In the genomic region with DNA sequence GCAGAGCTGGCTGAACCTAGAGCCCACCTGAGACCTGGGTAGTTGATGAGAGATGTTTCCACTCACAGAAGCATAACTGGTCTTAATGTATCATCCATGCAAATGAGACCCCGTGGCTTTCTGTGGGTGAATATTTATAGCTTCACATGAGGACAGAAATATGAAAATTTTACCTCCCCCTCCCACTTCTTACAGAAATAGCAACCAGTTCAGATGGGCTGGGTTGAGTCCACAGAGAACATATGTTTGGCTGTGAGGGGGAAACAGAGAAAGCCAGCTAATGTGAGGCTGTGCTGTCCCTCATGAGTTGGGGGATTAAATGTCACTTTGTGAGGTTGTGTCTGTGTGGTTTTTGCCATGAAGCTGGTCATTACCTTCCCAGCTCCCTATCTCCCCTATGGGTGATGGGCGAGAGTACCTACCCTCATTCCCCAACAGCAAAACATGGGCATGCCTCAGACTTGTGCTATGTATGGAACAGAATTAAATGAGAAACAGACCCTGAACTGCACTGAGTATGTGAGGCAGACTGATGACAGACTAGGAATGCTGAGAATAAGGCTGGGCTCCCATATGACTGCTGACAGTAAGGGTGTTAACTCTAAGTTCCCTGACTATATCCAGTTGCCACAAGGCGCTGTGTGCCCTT, we compare ENCODE assay signal across 23 mouse cellular contexts.
DNase-seq lines count a peak whose midpoint lies in the region; ATAC-seq lines count a peak whose summit lies in the region.
"Had no signal": no experiment of that assay in that cellular context is flagged by ENCODE, and none has a peak within 500 bp of the region (broad histone marks: within the 10 kb centered on the region; RNA-seq: fewer than 3 reads in every experiment).

No protein-coding gene starts in this region.

- no peaks in the 10 kb centered on the region for H3K9me3 ChIP-seq in forebrain, embryonic 16.5 days (ENCODE audit: control insufficient read depth, low read length)
- no peaks in the 10 kb centered on the region for H3K9me3 ChIP-seq in forebrain, embryonic 12.5 days
- no peaks in the 10 kb centered on the region for H3K9me3 ChIP-seq in limb, embryonic 13.5 days
- H3K9me3 ChIP-seq in limb, embryonic 10.5 days (replicated peaks): no peaks in the 10 kb centered on the region
- no peaks in the 10 kb centered on the region for H3K9me3 ChIP-seq in embryonic facial prominence, embryonic 14.5 days (ENCODE audit: control insufficient read depth, low read length)
- H3K9me3 ChIP-seq: heart, embryonic 12.5 days; hindbrain, embryonic 13.5 days; liver, embryonic 12.5 days had no signal

- no peak overlapping the region for H3K4me3 ChIP-seq in forebrain, embryonic 16.5 days (replicated peaks; ENCODE audit: low read length)
- no peak overlapping the region for H3K4me3 ChIP-seq in forebrain, embryonic 12.5 days (replicated peaks)
- H3K4me3 ChIP-seq in limb, embryonic 13.5 days: no peak overlapping the region
- H3K4me3 ChIP-seq in limb, embryonic 10.5 days: no peak overlapping the region
- no peak overlapping the region for H3K4me3 ChIP-seq in embryonic facial prominence, embryonic 14.5 days (ENCODE audit: low read depth, low read length)
- H3K4me3 ChIP-seq: heart, embryonic 12.5 days; hindbrain, embryonic 13.5 days; liver, embryonic 12.5 days had no signal

- H3K9ac ChIP-seq in forebrain, embryonic 16.5 days (replicated peaks; ENCODE audit: low read depth, low read length): no peak overlapping the region
- no peak overlapping the region for H3K9ac ChIP-seq in forebrain, embryonic 12.5 days
- no peak overlapping the region for H3K9ac ChIP-seq in limb, embryonic 13.5 days
- no peak overlapping the region for H3K9ac ChIP-seq in embryonic facial prominence, embryonic 14.5 days (ENCODE audit: low read depth, low read length)
- H3K9ac ChIP-seq: heart, embryonic 12.5 days; hindbrain, embryonic 13.5 days; liver, embryonic 12.5 days had no signal

- peak; percentile 55 for ATAC-seq in forebrain, embryonic 16.5 days
- no peak for ATAC-seq in forebrain, embryonic 12.5 days (ENCODE audit: low FRiP score)
- peak; percentile 71 for ATAC-seq in limb, embryonic 13.5 days (ENCODE audit: low FRiP score, low read depth)
- ATAC-seq in embryonic facial prominence, embryonic 14.5 days (ENCODE audit: low read depth): peak; percentile 78
- ATAC-seq: forebrain, embryonic 14.5 days; inflammation-experienced regulatory T-cells, adult 6 months; liver, embryonic 12.5 days had no signal

- no peak for DNase-seq in limb, embryonic 10.5 days (ENCODE audit: low spot score)
- peak; percentile 78 for DNase-seq in embryonic facial prominence, embryonic 14.5 days (ENCODE audit: low spot score)
- no peak for DNase-seq in cerebellum, adult 9-10 months
- DNase-seq in layer of hippocampus, adult 9-10 months (ENCODE audit: low spot score): no peak
- DNase-seq: adrenal gland, adult 2 months; cerebellum, adult 9-11 months; gastrocnemius, postnatal 10 days; heart, adult 11 months; heart, postnatal 14 days; kidney, adult 2 months; kidney, postnatal 25 days; layer of hippocampus, adult 9-11 months; lung, adult 2 months; right cerebral cortex, postnatal 4 days; thymus, postnatal 25 days had no signal

- H3K36me3 ChIP-seq in forebrain, embryonic 16.5 days (ENCODE audit: control insufficient read depth, insufficient read depth): no peaks in the 10 kb centered on the region
- no peaks in the 10 kb centered on the region for H3K36me3 ChIP-seq in forebrain, embryonic 12.5 days (replicated peaks)
- no peaks in the 10 kb centered on the region for H3K36me3 ChIP-seq in limb, embryonic 13.5 days
- H3K36me3 ChIP-seq in limb, embryonic 10.5 days: no peaks in the 10 kb centered on the region
- no peaks in the 10 kb centered on the region for H3K36me3 ChIP-seq in embryonic facial prominence, embryonic 14.5 days (ENCODE audit: control insufficient read depth, insufficient read depth, low read length)
- H3K36me3 ChIP-seq: heart, embryonic 12.5 days; hindbrain, embryonic 13.5 days; liver, embryonic 12.5 days had no signal

- 73% methylated on average over 3 of the region's 3 CpGs for WGBS in forebrain, embryonic 16.5 days
- 80% methylated on average over 3 of the region's 3 CpGs for WGBS in forebrain, embryonic 12.5 days
- whole genome bisulfite sequencing in limb, embryonic 13.5 days: 56% methylated on average over 3 of the region's 3 CpGs
- 89% methylated on average over 3 of the region's 3 CpGs for WGBS in limb, embryonic 10.5 days
- 39% methylated on average over 3 of the region's 3 CpGs for WGBS in embryonic facial prominence, embryonic 14.5 days

- H3K27ac ChIP-seq in forebrain, embryonic 16.5 days (ENCODE audit: low read length): no peak overlapping the region
- H3K27ac ChIP-seq in forebrain, embryonic 12.5 days: no peak overlapping the region
- no peak overlapping the region for H3K27ac ChIP-seq in limb, embryonic 13.5 days
- no peak overlapping the region for H3K27ac ChIP-seq in limb, embryonic 10.5 days
- 0 out of 2 replicates have a peak overlapping the region, but pooled peaks have one; percentile 24 for H3K27ac ChIP-seq in embryonic facial prominence, embryonic 14.5 days (replicated peaks; ENCODE audit: low read depth, low read length)
- H3K27ac ChIP-seq: hindbrain, embryonic 13.5 days; liver, embryonic 12.5 days had no signal

- no peaks in the 10 kb centered on the region for H3K4me1 ChIP-seq in forebrain, embryonic 16.5 days (replicated peaks; ENCODE audit: control insufficient read depth, insufficient read depth, low read length)
- H3K4me1 ChIP-seq in forebrain, embryonic 12.5 days: no peaks in the 10 kb centered on the region
- 0 out of 2 replicates have a peak, but pooled peaks cover 4% of the 10 kb centered on the region for H3K4me1 ChIP-seq in limb, embryonic 13.5 days
- H3K4me1 ChIP-seq in limb, embryonic 10.5 days: no peaks in the 10 kb centered on the region
- H3K4me1 ChIP-seq in embryonic facial prominence, embryonic 14.5 days (ENCODE audit: control insufficient read depth, insufficient read depth, low read length): no peaks in the 10 kb centered on the region; the same call in 1 of the 2 replicates
- H3K4me1 ChIP-seq: heart, embryonic 12.5 days; hindbrain, embryonic 13.5 days; liver, embryonic 12.5 days had no signal

- no peak overlapping the region for H3K4me2 ChIP-seq in forebrain, embryonic 16.5 days (ENCODE audit: low read length)
- H3K4me2 ChIP-seq in forebrain, embryonic 12.5 days: no peak overlapping the region
- H3K4me2 ChIP-seq in limb, embryonic 13.5 days (replicated peaks): no peak overlapping the region
- no peak overlapping the region; the same call in 1 of the 2 replicates for H3K4me2 ChIP-seq in embryonic facial prominence, embryonic 14.5 days (ENCODE audit: low read depth, low read length)
- H3K4me2 ChIP-seq: heart, embryonic 12.5 days; hindbrain, embryonic 13.5 days; liver, embryonic 12.5 days had no signal

- H3K27me3 ChIP-seq in forebrain, embryonic 16.5 days (replicated peaks; ENCODE audit: control insufficient read depth, insufficient read depth, low read length): no peaks in the 10 kb centered on the region
- H3K27me3 ChIP-seq in forebrain, embryonic 12.5 days: no peaks in the 10 kb centered on the region
- H3K27me3 ChIP-seq in limb, embryonic 13.5 days: no peaks in the 10 kb centered on the region
- no peaks in the 10 kb centered on the region for H3K27me3 ChIP-seq in limb, embryonic 10.5 days (ENCODE audit: low read depth, poor library complexity, severe bottlenecking)
- no peaks in the 10 kb centered on the region for H3K27me3 ChIP-seq in embryonic facial prominence, embryonic 14.5 days (replicated peaks; ENCODE audit: control insufficient read depth, insufficient read depth, low read length)
- H3K27me3 ChIP-seq: heart, embryonic 12.5 days; hindbrain, embryonic 13.5 days; liver, embryonic 12.5 days had no signal
